Mouse (Mus musculus): ENCODE measurements around the gene Utp20. TPM values are rescaled to one million over a fixed set of nuclear protein-coding genes. Genes with fewer than 3 reads are reported as not detected.

Gene Utp20
- polyA plus RNA-seq, 1 experiment from 2014 or later: 25.0 TPM

- peaks cover 11% of the 10 kb centered on the region for H3K36me3 ChIP-seq
- 19% methylated on average over 6 of the region's 6 CpGs for WGBS
- H3K27me3 ChIP-seq: no peaks in the 10 kb centered on the region
- peak overlapping the region; percentile 84 for H3K4me2 ChIP-seq (replicated peaks)
- H3K4me1 ChIP-seq: peaks cover 7% of the 10 kb centered on the region
- H3K9ac ChIP-seq: peak overlapping the region; percentile 93
- H3K27ac ChIP-seq: no peak overlapping the region
- peak overlapping the region; percentile 95 for H3K4me3 ChIP-seq
- no peaks in the 10 kb centered on the region for H3K9me3 ChIP-seq
- no peak for ATAC-seq (ENCODE audit: insufficient number of reproducible peaks, insufficient read depth, low FRiP score, low TSS enrichment)
Observed at GRCm38 (mm10) chr10:88732309-88732622, 94.3 kb downstream of the Utp20 start.

- Histone ChIP-seq H3K27me3 (no peaks in the 10 kb centered on the region), H3K4me3 (peak overlapping the region; percentile 95), H3K4me2 (replicated peaks) (peak overlapping the region; percentile 84), H3K27ac (peak overlapping the region; percentile 73; the same call in 1 of the 2 replicates), H3K4me1 (peaks cover 7% of the 10 kb centered on the region), H3K9ac (peak overlapping the region; percentile 93), H3K9me3 (no peaks in the 10 kb centered on the region), H3K36me3 (peaks cover 6% of the 10 kb centered on the region)
- ATAC-seq (ENCODE audit: insufficient number of reproducible peaks, insufficient read depth, low FRiP score, low TSS enrichment): no peak; the same call in none of the 2 replicates
- 1% methylated on average over 61 of the region's 61 CpGs for WGBS
Observed at GRCm38 (mm10) chr10:88731496-88732308, 94.9 kb downstream of the Utp20 start.

GRCm38 (mm10) chr10:88730571-88731495 is 95.8 kb downstream of the Utp20 start, which contains the start of gene Arl1:
TSS of gene Arl1 (plus strand) at chr10:88730858.
- Histone ChIP-seq H3K36me3 (no peaks in the 10 kb centered on the region), H3K27ac (peak within 1 kb of the TSS; percentile 73), H3K9me3 (no peaks in the 10 kb centered on the region), H3K4me1 (peaks cover 7% of the 10 kb centered on the region), H3K9ac (peak within 1 kb of the TSS; percentile 93), H3K4me3 (peak within 1 kb of the TSS; percentile 95), H3K4me2 (replicated peaks) (peak within 1 kb of the TSS; percentile 84), H3K27me3 (no peaks in the 10 kb centered on the region)
- WGBS: under 1% methylated on average over 65 of the region's 65 CpGs
- ATAC-seq (ENCODE audit: insufficient number of reproducible peaks, insufficient read depth, low FRiP score, low TSS enrichment): peak; percentile 92

- peaks cover 7% of the 10 kb centered on the region for H3K4me1 ChIP-seq
- no peak overlapping the region for H3K27ac ChIP-seq
- H3K9me3 ChIP-seq: no peaks in the 10 kb centered on the region
- no peak overlapping the region for H3K9ac ChIP-seq
- ATAC-seq (ENCODE audit: insufficient number of reproducible peaks, insufficient read depth, low FRiP score, low TSS enrichment): no peak
- no peaks in the 10 kb centered on the region for H3K36me3 ChIP-seq
- no peaks in the 10 kb centered on the region for H3K27me3 ChIP-seq
- 70% methylated on average over 8 of the region's 8 CpGs for WGBS
- H3K4me3 ChIP-seq: no peak overlapping the region
- H3K4me2 ChIP-seq (replicated peaks): no peak overlapping the region
Observed at GRCm38 (mm10) chr10:88728166-88728565, 98.4 kb downstream of the Utp20 start.

- ATAC-seq (ENCODE audit: insufficient number of reproducible peaks, insufficient read depth, low FRiP score, low TSS enrichment): no peak
- 68% methylated on average over 1 of the region's 1 CpGs for WGBS
Observed at GRCm38 (mm10) chr10:88727128-88727527, 99.5 kb downstream of the Utp20 start.

GRCm38 (mm10) chr10:88725343-88725742 is 101.3 kb downstream of the Utp20 start:
- Histone ChIP-seq H3K27ac (no peak overlapping the region), H3K4me2 (replicated peaks) (no peak overlapping the region), H3K4me3 (no peak overlapping the region), H3K9ac (no peak overlapping the region), H3K27me3 (no peaks in the 10 kb centered on the region), H3K9me3 (no peaks in the 10 kb centered on the region), H3K36me3 (no peaks in the 10 kb centered on the region), H3K4me1 (no peaks in the 10 kb centered on the region)
- WGBS: 51% methylated on average over 2 of the region's 2 CpGs
- no peak for ATAC-seq (ENCODE audit: insufficient number of reproducible peaks, insufficient read depth, low FRiP score, low TSS enrichment)

More at GRCm38 (mm10) chr10:88727128-88727527, 99.5 kb downstream of the Utp20 start:
- Histone ChIP-seq H3K27ac (no peak overlapping the region), H3K27me3 (no peaks in the 10 kb centered on the region), H3K36me3 (no peaks in the 10 kb centered on the region), H3K9ac (no peak overlapping the region), H3K4me1 (peaks cover 3% of the 10 kb centered on the region), H3K4me3 (no peak overlapping the region), H3K4me2 (replicated peaks) (no peak overlapping the region), H3K9me3 (no peaks in the 10 kb centered on the region)

- Histone ChIP-seq H3K36me3 (no peaks in the 10 kb centered on the region), H3K27me3 (no peaks in the 10 kb centered on the region), H3K9ac (no peak overlapping the region), H3K27ac (no peak overlapping the region), H3K9me3 (no peaks in the 10 kb centered on the region), H3K4me2 (replicated peaks) (no peak overlapping the region), H3K4me3 (no peak overlapping the region), H3K4me1 (no peaks in the 10 kb centered on the region)
- ATAC-seq (ENCODE audit: insufficient number of reproducible peaks, insufficient read depth, low FRiP score, low TSS enrichment): no peak
- WGBS: 91% methylated on average over 1 of the region's 1 CpGs
Observed at GRCm38 (mm10) chr10:88719618-88720017, 107.0 kb downstream of the Utp20 start.

GRCm38 (mm10) chr10:88717756-88718025 is 108.9 kb downstream of the Utp20 start:
- Histone ChIP-seq H3K4me2 (replicated peaks) (no peak overlapping the region), H3K9ac (no peak overlapping the region), H3K4me3 (no peak overlapping the region), H3K36me3 (no peaks in the 10 kb centered on the region), H3K27me3 (no peaks in the 10 kb centered on the region), H3K27ac (no peak overlapping the region), H3K9me3 (no peaks in the 10 kb centered on the region), H3K4me1 (no peaks in the 10 kb centered on the region)
- WGBS: 39% methylated on average over 2 of the region's 2 CpGs
- ATAC-seq (ENCODE audit: insufficient number of reproducible peaks, insufficient read depth, low FRiP score, low TSS enrichment): no peak

- no peak for ATAC-seq (ENCODE audit: insufficient number of reproducible peaks, insufficient read depth, low FRiP score, low TSS enrichment)
- 48% methylated on average over 13 of the region's 13 CpGs for WGBS
- H3K4me1 ChIP-seq: no peaks in the 10 kb centered on the region
- H3K4me2 ChIP-seq (replicated peaks): no peak overlapping the region
- no peak overlapping the region for H3K4me3 ChIP-seq
- no peak overlapping the region for H3K27ac ChIP-seq
- no peaks in the 10 kb centered on the region for H3K9me3 ChIP-seq
- no peaks in the 10 kb centered on the region for H3K27me3 ChIP-seq
- H3K36me3 ChIP-seq: no peaks in the 10 kb centered on the region
- no peak overlapping the region for H3K9ac ChIP-seq
Observed at GRCm38 (mm10) chr10:88716986-88717755, 109.4 kb downstream of the Utp20 start.

- H3K27me3 ChIP-seq: no peaks in the 10 kb centered on the region
- no peak overlapping the region for H3K27ac ChIP-seq
- 68% methylated on average over 6 of the region's 6 CpGs for WGBS
- H3K36me3 ChIP-seq: no peaks in the 10 kb centered on the region
- H3K4me1 ChIP-seq: no peaks in the 10 kb centered on the region
- no peak overlapping the region for H3K9ac ChIP-seq
- no peak for ATAC-seq (ENCODE audit: insufficient number of reproducible peaks, insufficient read depth, low FRiP score, low TSS enrichment)
- no peak overlapping the region for H3K4me2 ChIP-seq (replicated peaks)
- no peaks in the 10 kb centered on the region for H3K9me3 ChIP-seq
- H3K4me3 ChIP-seq: no peak overlapping the region
Observed at GRCm38 (mm10) chr10:88715621-88716020, 111.0 kb downstream of the Utp20 start.

GRCm38 (mm10) chr10:88714744-88715143 is 111.9 kb downstream of the Utp20 start:
- no peak for ATAC-seq (ENCODE audit: insufficient number of reproducible peaks, insufficient read depth, low FRiP score, low TSS enrichment)
- H3K4me1 ChIP-seq: no peaks in the 10 kb centered on the region
- 81% methylated on average over 4 of the region's 4 CpGs for WGBS

More at GRCm38 (mm10) chr10:88714744-88715143, 111.9 kb downstream of the Utp20 start:
- H3K9ac ChIP-seq: no peak overlapping the region
- H3K4me2 ChIP-seq (replicated peaks): no peak overlapping the region
- no peaks in the 10 kb centered on the region for H3K36me3 ChIP-seq
- no peaks in the 10 kb centered on the region for H3K27me3 ChIP-seq
- H3K9me3 ChIP-seq: no peaks in the 10 kb centered on the region
- H3K27ac ChIP-seq: no peak overlapping the region
- H3K4me3 ChIP-seq: no peak overlapping the region

Data from embryonic facial prominence, embryonic 12.5 days (tissue).